Mouse (Mus musculus) common myeloid progenitor, adult 5-6 weeks (primary cell): ENCODE results near the gene Abcg2. TPM values are rescaled to one million over a fixed set of nuclear protein-coding genes. Genes with fewer than 3 reads are reported as not detected.

Experiments
- ATAC-seq: replicated peaks from 2 replicates; pipeline ENCODE4 v1.8.0; 2016; ENCODE audit warnings: low read depth, mild to moderate bottlenecking, moderate TSS enrichment, inconsistent platforms; ENCODE audit not compliant: poor library complexity, severe bottlenecking
- total RNA-seq: library from RNA; stranded (forward); fragments of 200-1000, 187-1606 nt; gene quantifications from 2 replicates; pipeline ENCODE4 v1.2.3, GENCODE M21; 2017

Abcg2 gene
- total RNA-seq, 1 experiment from 2014 or later: 64.8 TPM

GRCm38 (mm10) chr6:58735090-58735489 is 150.8 kb downstream of the Abcg2 start:
- ATAC-seq: no peak

Other genes starting within 250 kb of the Abcg2 start
- not detected in 2 replicates for gene Vmn1r30, start 141.1 kb upstream of the Abcg2 start, total RNA-seq
- gene Vmn1r31, start 109.2 kb upstream of the Abcg2 start, total RNA-seq: not detected in 2 replicates
- gene Herc3, start 246.9 kb downstream of the Abcg2 start, total RNA-seq: 5.0 and 12.0 TPM in 2 replicates